Mouse (Mus musculus) spleen, adult 2 months (tissue): ENCODE results near the gene Nuak1. TPM values are rescaled to one million over a fixed set of nuclear protein-coding genes. Genes with fewer than 3 reads are reported as not detected.
"Not testable (repeated sequence)": the region's sequence is repeated elsewhere in the genome, so short reads cannot be mapped to it uniquely, and the experiment has no call there.

Experiments
- DNase-seq, 2 experiments: peaks; one replicate each; pipeline versions ENCODE4 v3.0.0 to v3.0.0-alpha.2; 2012 to 2021; ENCODE audit warnings: low spot score in 2 of 2, low read depth in 1 of 2
- H3K27ac ChIP-seq: fragments of 200-500 bp; 2 replicates; pipeline ENCODE4 v1.5.1; 2012; ENCODE audit warnings: low read length, inconsistent platforms; ENCODE audit not compliant: insufficient read depth
- H3K27me3 ChIP-seq: fragments of 200-500 bp; 2 replicates; pipeline ENCODE4 v1.6.1; 2012; ENCODE audit warnings: mild to moderate bottlenecking, moderate library complexity, low read length, inconsistent platforms; ENCODE audit not compliant: control insufficient read depth, insufficient read depth
- H3K36me3 ChIP-seq: fragments of 200-500 bp; 2 replicates; pipeline ENCODE4 v1.6.1; 2012; ENCODE audit warnings: mild to moderate bottlenecking, low read length, inconsistent platforms; ENCODE audit not compliant: control insufficient read depth, insufficient read depth
- H3K4me1 ChIP-seq: fragments of 200-500 bp; 2 replicates; pipeline ENCODE4 v1.6.1; 2011; ENCODE audit warnings: inconsistent platforms; ENCODE audit not compliant: control insufficient read depth, insufficient read depth, insufficient read length
- H3K4me3 ChIP-seq: fragments of 200-500 bp; 2 replicates; pipeline ENCODE4 v1.5.1; 2011; ENCODE audit warnings: mild to moderate bottlenecking, inconsistent platforms; ENCODE audit not compliant: insufficient read depth, insufficient read length; ENCODE audit errors: extremely low read depth
- CTCF ChIP-seq: fragments of 200-500 bp; IDR thresholded peaks from 2 replicates; pipeline ENCODE4 v1.5.1; 2011; ENCODE audit warnings: mild to moderate bottlenecking, inconsistent platforms; ENCODE audit not compliant: insufficient read depth, insufficient read length, insufficient replicate concordance; ENCODE audit errors: extremely low read depth
- POLR2A ChIP-seq: fragments of 200-500 bp; IDR thresholded peaks from 2 replicates; pipeline ENCODE4 v1.6.1; 2011; ENCODE audit warnings: low read depth, low read length, inconsistent platforms
- WGBS: fragments of 180-500 bp; shearing (Covaris S2); methylation state at CpG from one replicate; pipeline ENCODE4 v1.1.7; 2018; 5-methylcytosine and 5-hydroxymethylcytosine counted together
- polyA plus RNA-seq: library from polyadenylated mRNA; depleted of rRNA; stranded (reverse); fragments of >200 nt; gene quantifications from 2 replicates; pipeline ENCODE4 v1.2.3, GENCODE M21; 2012; rRNA removed

Nuak1 gene
- polyA plus RNA-seq: 7.0 and 8.3 TPM in 2 replicates

GRCm38 (mm10) chr10:84440541-84441433 is at the start of gene Nuak1:
Gene Nuak1 (minus strand): TSS chr10:84440597.
- no peaks in the 10 kb centered on the region for H3K36me3 ChIP-seq
- DNase-seq: peak; percentile 25 to 77
- H3K27me3 ChIP-seq: 0 out of 2 replicates have a peak, but pooled peaks cover 2% of the 10 kb centered on the region
- TF ChIP-seq POLR2A (no peak; the same call in 1 of the 2 replicates), CTCF (no peak)
- H3K4me3 ChIP-seq: peak within 1 kb of the TSS; percentile 77
- peaks cover 15% of the 10 kb centered on the region for H3K4me1 ChIP-seq
- WGBS: under 1% methylated on average over 90 of the region's 94 CpGs
- H3K27ac ChIP-seq: peak within 1 kb of the TSS; percentile 71

- DNase-seq: no peak
- WGBS: 74% methylated on average over 5 of the region's 5 CpGs
- no peaks in the 10 kb centered on the region for H3K36me3 ChIP-seq
- H3K4me1 ChIP-seq: no peaks in the 10 kb centered on the region
- no peak overlapping the region for H3K27ac ChIP-seq
- TF ChIP-seq POLR2A (no peak), CTCF (no peak)
- no peak overlapping the region for H3K4me3 ChIP-seq
- H3K27me3 ChIP-seq: no peaks in the 10 kb centered on the region
Measured at GRCm38 (mm10) chr10:84490115-84490514, 49.7 kb upstream of the Nuak1 start.

GRCm38 (mm10) chr10:84488315-84488714 is 47.9 kb upstream of the Nuak1 start:
- Histone ChIP-seq H3K36me3 (no peaks in the 10 kb centered on the region), H3K27me3 (no peaks in the 10 kb centered on the region), H3K4me1 (no peaks in the 10 kb centered on the region), H3K4me3 (no peak overlapping the region), H3K27ac (no peak overlapping the region)
- TF ChIP-seq CTCF (peak; percentile 66; the same call in 1 of the 2 replicates), POLR2A (no peak)
- DNase-seq: peak; percentile 17 to 62
- 32% methylated on average over 6 of the region's 6 CpGs for WGBS

GRCm38 (mm10) chr10:84484661-84485060 is 44.3 kb upstream of the Nuak1 start:
- H3K36me3 ChIP-seq: no peaks in the 10 kb centered on the region
- no peaks in the 10 kb centered on the region for H3K27me3 ChIP-seq
- no peak for TF ChIP-seq CTCF
- WGBS: 13% methylated on average over 1 of the region's 1 CpGs
- no peak overlapping the region for H3K4me3 ChIP-seq
- H3K4me1 ChIP-seq: peaks cover 7% of the 10 kb centered on the region
- no peak overlapping the region for H3K27ac ChIP-seq
- DNase-seq: no peak

GRCm38 (mm10) chr10:84483553-84483952 is 43.2 kb upstream of the Nuak1 start:
- no peaks in the 10 kb centered on the region for H3K27me3 ChIP-seq
- peaks cover 7% of the 10 kb centered on the region for H3K4me1 ChIP-seq
- WGBS: 81% methylated on average over 3 of the region's 3 CpGs
- no peak for DNase-seq
- H3K36me3 ChIP-seq: no peaks in the 10 kb centered on the region
- TF ChIP-seq POLR2A (no peak), CTCF (no peak)
- H3K4me3 ChIP-seq: no peak overlapping the region
- no peak overlapping the region for H3K27ac ChIP-seq

- peaks cover 7% of the 10 kb centered on the region for H3K4me1 ChIP-seq
- no peaks in the 10 kb centered on the region for H3K27me3 ChIP-seq
- TF ChIP-seq POLR2A: no peak
- no peak for TF ChIP-seq CTCF
- DNase-seq: no peak
- 78% methylated on average over 2 of the region's 2 CpGs for WGBS
- no peak overlapping the region for H3K27ac ChIP-seq
- H3K36me3 ChIP-seq: no peaks in the 10 kb centered on the region
- no peak overlapping the region for H3K4me3 ChIP-seq
Measured at GRCm38 (mm10) chr10:84483069-84483468, 42.7 kb upstream of the Nuak1 start.

GRCm38 (mm10) chr10:84482418-84482817 is 42.0 kb upstream of the Nuak1 start:
- DNase-seq, H3K27ac ChIP-seq, H3K27me3 ChIP-seq, H3K4me1 ChIP-seq, H3K36me3 ChIP-seq, H3K4me3 ChIP-seq: not testable (repeated sequence)
- 95% methylated on average over 15 of the region's 15 CpGs for WGBS
